Mouse (Mus musculus) frontal cortex, postnatal 14 days (tissue): ENCODE measurements at regions not wholly inside any gene's neighbourhood (a gene's known extent, or its start where the extent isn't known, plus 50 kb on each side); places are given as distances from the start of the nearest gene placed in this dataset.

Experiments
- DNase-seq, 2 experiments: peaks; one replicate each; pipeline ENCODE4 v3.0.0; 2022; ENCODE audit warnings: low spot score in 2 of 2

DNA sequence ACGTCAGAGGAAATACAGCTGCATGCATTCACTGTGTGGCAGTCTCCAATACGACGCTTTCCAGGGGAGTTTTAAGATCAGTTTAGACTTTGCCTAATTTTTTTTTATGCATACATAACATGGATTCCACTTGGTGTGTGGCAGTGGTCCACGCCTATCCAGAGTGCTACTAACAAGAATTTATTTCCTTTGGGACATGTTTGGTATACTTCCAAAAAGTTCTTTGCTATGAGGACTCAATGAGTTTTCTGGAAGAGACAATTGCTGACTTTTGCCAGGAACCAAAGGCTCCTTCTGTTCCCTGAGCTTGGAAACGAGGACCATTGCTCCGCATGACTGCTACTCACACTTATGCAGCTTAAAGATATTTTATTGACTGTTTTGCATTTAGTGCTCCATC lies 59.2 kb downstream of the Marcks start:
- no peak for DNase-seq

- peak; percentile 29 to 30 for DNase-seq
Measured at GRCm38 (mm10) chr10:37078439-37078838, 60.3 kb downstream of the Marcks start.

DNA sequence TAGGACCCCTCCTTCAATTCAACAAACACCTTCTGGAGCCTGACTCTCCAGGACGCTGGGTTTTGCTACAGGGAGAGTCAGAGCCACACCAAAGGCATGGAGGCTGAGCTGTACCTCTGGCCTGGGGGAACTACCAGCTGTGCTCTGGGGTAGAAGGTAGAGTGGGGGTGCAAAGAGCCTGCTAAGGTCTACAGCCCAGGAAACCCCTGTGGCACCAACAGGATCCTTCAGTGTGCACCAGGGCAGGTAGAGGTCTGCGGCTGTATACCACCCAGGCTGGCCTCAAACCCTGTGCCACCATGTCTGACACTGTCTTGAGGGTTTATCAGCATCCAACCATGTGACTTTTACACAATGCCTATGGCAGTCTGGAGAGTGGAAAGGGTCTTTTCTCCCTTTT lies 61.0 kb downstream of the Marcks start:
- no peak for DNase-seq

DNA sequence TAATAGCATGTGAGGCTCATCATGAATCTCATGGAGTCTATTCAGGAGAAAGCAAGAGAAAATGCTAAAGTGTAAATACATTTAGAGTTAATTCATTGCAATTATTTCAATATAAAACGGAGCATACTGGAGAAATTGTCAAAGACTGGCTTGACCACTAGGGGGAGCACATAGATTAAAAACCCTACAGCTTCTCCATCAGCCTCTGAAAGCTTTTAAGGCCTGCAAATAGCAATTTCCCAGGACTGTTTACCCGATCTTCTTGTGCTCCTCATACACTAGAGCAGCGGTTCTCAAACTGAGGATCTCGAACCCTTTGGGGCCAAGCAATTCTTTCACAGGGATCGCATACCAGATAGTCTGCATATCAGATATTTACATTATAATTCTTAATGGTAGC lies 65.9 kb downstream of the Marcks start:
- DNase-seq, result peak in 1 of 2 experiments; percentile 51

DNA sequence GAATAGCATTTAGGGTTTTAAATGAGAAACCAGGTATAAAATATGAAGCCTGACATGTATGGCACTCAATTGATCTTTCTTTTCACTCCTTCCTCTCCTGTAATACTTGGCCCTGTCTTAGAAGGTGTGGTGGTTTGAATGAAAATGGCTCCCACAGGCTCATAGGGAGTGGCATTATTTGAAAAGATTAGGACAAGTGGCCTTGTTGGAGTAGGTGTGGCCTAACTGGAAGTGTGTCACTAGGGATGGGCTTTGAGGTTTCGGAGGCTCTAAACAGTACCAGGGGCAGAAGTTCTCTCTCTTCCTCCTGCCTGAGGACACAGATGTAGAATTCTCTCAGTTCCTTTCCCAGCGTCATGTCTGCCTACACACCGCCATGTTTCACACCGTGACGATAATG lies 66.7 kb downstream of the Marcks start:
- DNase-seq, result no peak

DNA sequence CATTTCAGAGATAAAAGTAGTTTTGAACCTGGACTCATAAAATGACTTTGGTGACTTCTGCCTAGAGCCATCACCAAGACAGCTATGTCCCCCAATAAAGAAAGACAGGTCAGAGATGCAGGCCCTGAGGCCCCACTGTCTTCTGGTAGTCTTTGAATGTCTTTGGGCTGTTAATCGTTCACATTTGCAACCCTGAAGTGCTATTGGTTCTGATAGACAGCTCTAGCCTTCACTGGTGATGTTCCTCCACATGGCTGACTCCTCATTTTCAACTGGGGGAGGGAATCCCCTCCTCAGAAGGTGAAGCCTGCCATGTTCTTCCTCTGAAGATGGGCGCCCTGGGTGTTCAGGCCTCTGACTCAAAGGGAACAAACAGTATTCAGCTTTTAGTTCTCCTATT lies 67.3 kb downstream of the Marcks start:
- no peak for DNase-seq
